Mouse (Mus musculus) intestine, embryonic 15.5 days (tissue): Measurements from ENCODE around the gene Vmn2r94. TPM values are rescaled to one million over a fixed set of nuclear protein-coding genes. Genes with fewer than 3 reads are reported as not detected.

Experiments used
- ATAC-seq: fragments of 200-750 bp; cut with Nextera tagmentation; 2 replicates; pipeline ENCODE4 v1.8.0; 2017; ENCODE audit warnings: moderate TSS enrichment, moderate library complexity
- H3K27ac ChIP-seq: fragments of 300-500 bp; sonication (generic); 2 replicates; pipeline ENCODE4 v1.5.1; 2015; ENCODE audit warnings: mild to moderate bottlenecking, inconsistent platforms
- H3K27me3 ChIP-seq: fragments of 300-500 bp; sonication (generic); replicated peaks from 2 replicates; pipeline ENCODE4 v1.6.1; 2015; ENCODE audit warnings: inconsistent platforms
- H3K36me3 ChIP-seq: fragments of 300-500 bp; sonication (generic); 2 replicates; pipeline ENCODE4 v1.6.1; 2015; ENCODE audit warnings: inconsistent platforms
- H3K4me1 ChIP-seq: fragments of 300-500 bp; sonication (generic); replicated peaks from 2 replicates; pipeline ENCODE4 v1.6.1; 2015; ENCODE audit warnings: inconsistent platforms
- H3K4me2 ChIP-seq: fragments of 300-500 bp; sonication (generic); replicated peaks from 2 replicates; pipeline ENCODE4 v1.6.1; 2015; ENCODE audit warnings: mild to moderate bottlenecking, inconsistent platforms
- H3K4me3 ChIP-seq: fragments of 300-500 bp; sonication (generic); replicated peaks from 2 replicates; pipeline ENCODE4 v1.5.1; 2015; ENCODE audit warnings: inconsistent platforms
- H3K9ac ChIP-seq: fragments of 300-500 bp; sonication (generic); 2 replicates; pipeline ENCODE4 v1.6.1; 2015; ENCODE audit warnings: inconsistent platforms
- H3K9me3 ChIP-seq: fragments of 300-500 bp; sonication (generic); 2 replicates; pipeline ENCODE4 v1.6.1; 2016; ENCODE audit warnings: inconsistent platforms
- WGBS: fragments of 180-500 bp; shearing (Covaris S2); methylation state at CpG from one replicate; pipeline ENCODE4 v1.1.7; 2015; 5-methylcytosine and 5-hydroxymethylcytosine counted together
- polyA plus RNA-seq: library from polyadenylated mRNA; unstranded; fragments of >200 nt; fragmentation: Nextera tagmentation; extraction: Ambion mirVana; gene quantifications from 2 replicates; pipeline ENCODE4 v1.2.1, GENCODE M21; 2015

The Vmn2r94 gene
- not detected in 2 replicates for polyA plus RNA-seq

DNA sequence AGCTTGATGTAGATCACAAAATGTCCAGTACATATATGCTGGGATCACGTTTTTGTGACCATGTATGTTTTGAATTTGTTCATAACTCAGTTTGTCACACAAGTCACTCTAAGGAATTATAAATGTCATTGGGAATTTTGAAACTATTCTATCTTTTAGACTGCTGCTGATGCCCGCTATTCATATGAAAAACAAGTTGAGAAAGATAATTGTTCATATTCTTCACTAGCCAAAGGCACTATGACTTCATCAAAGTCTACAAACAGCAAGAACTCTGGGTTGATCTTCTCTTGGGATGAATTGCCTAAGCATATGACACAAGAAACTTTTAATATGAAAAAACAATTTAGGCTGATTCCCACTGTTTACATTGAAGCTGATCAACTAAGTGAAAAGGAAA lies at the start of gene Vmn2r94:
TSS of gene Vmn2r94 (minus strand) at position 101 of the 400 bp plus-strand sequence.
- 65% methylated on average over 2 of the region's 2 CpGs for WGBS
- Histone ChIP-seq H3K4me3 (no peak within 1 kb of the TSS), H3K4me1 (no peaks in the 10 kb centered on the region), H3K27ac (no peak within 1 kb of the TSS), H3K27me3 (no peaks in the 10 kb centered on the region), H3K9me3 (no peaks in the 10 kb centered on the region), H3K36me3 (no peaks in the 10 kb centered on the region), H3K4me2 (no peak within 1 kb of the TSS), H3K9ac (no peak within 1 kb of the TSS)
- no peak for ATAC-seq

DNA sequence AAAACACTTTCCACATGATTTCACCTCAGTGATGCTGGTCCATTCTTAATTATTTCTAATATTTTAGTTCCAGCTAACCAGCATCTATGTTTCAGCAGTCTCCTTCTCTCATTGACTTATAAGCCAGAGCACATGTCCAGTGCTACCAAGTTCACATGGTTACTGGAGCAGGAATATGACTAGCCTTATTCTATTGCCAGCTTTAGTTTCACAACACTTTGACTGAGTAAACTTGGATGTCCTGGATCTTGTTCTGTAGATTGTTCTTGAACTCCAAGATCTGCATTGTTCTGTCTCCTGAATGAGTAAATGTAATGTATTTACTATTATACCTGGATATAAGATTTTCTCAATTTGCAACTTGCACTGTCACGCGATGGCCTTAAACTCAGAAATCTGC lies 45.5 kb upstream of the Vmn2r94 start:
- Histone ChIP-seq H3K4me1 (no peaks in the 10 kb centered on the region), H3K4me2 (no peak overlapping the region), H3K27ac (no peak overlapping the region), H3K9me3 (no peaks in the 10 kb centered on the region), H3K9ac (no peak overlapping the region), H3K27me3 (no peaks in the 10 kb centered on the region), H3K4me3 (no peak overlapping the region), H3K36me3 (no peaks in the 10 kb centered on the region)
- 93% methylated on average over 2 of the region's 2 CpGs for WGBS
- ATAC-seq, result no peak

DNA sequence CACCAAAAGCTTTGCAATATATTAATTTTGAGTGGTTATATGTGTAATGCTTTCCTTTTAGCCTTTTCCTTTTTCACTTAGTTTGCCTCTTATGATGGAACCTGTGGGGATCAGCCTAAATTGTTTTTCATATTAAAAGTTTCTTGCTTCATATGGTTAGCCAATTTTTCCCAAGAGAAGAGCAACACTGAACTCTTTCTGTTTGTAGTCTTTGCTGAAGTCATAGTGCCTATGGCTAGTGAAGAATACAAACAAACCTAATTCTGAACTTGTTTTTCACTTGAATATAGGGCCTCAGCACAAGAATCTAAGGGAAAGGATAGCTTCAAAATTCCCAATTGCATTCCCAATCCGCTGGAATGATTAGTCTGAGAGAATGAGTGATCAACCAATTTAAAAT lies 20.2 kb upstream of the Vmn2r94 start, which contains the start of gene Vmn2r93:
TSS of gene Vmn2r93 (plus strand) at position 301 of the 400 bp plus-strand sequence.
- 47% methylated on average over 1 of the region's 1 CpGs for WGBS
- ATAC-seq, result no peak
- Histone ChIP-seq H3K36me3 (no peaks in the 10 kb centered on the region), H3K9me3 (no peaks in the 10 kb centered on the region), H3K4me1 (no peaks in the 10 kb centered on the region), H3K4me3 (no peak within 1 kb of the TSS), H3K9ac (no peak within 1 kb of the TSS), H3K27me3 (no peaks in the 10 kb centered on the region), H3K4me2 (no peak within 1 kb of the TSS), H3K27ac (no peak within 1 kb of the TSS)

DNA sequence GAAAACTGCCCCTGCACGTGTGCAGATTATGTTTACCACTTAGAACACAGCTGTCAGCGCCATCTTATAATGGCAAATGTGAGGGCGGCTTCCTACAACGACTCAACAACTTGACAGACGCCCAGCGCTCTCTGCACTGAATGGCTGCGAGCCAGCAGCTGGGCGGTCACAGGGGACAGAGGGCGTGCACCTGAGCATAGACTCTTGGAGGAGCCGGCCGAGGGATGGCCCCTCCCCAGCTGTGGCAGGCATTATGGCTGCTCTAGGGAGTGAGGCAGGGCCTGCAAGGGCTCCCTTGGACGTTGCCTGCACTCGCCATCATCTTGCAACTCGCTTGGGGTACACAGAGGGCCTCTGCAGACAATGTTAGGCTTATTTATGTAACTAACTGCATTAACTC lies 40.6 kb downstream of the Vmn2r94 start:
- Histone ChIP-seq H3K9ac (no peak overlapping the region), H3K4me2 (no peak overlapping the region), H3K9me3 (no peaks in the 10 kb centered on the region), H3K36me3 (no peaks in the 10 kb centered on the region), H3K27ac (no peak overlapping the region), H3K27me3 (no peaks in the 10 kb centered on the region), H3K4me3 (no peak overlapping the region), H3K4me1 (no peaks in the 10 kb centered on the region)
- no peak for ATAC-seq
- 82% methylated on average over 14 of the region's 14 CpGs for WGBS

DNA sequence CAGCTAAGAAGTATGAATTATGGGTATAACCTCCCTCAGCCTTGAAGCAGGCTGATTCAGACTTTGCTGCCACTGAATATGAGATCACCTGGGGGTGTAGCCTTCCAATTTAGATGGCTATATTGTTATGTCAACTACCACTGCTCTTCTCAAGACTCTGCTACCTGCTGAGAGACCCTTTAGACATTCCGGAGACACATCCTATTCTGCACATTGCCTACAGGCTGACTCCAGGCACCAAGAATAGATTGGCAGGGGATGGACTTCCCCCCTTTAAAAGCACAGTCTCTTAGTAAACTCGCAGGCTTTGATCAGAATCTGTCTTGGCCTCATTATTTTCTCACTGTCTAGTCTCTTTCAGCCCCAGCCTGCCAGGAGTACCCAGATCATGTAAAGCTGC lies 45.6 kb downstream of the Vmn2r94 start:
- Histone ChIP-seq H3K27me3 (no peaks in the 10 kb centered on the region), H3K27ac (no peak overlapping the region), H3K4me2 (no peak overlapping the region), H3K36me3 (no peaks in the 10 kb centered on the region), H3K4me3 (no peak overlapping the region), H3K4me1 (no peaks in the 10 kb centered on the region), H3K9ac (no peak overlapping the region), H3K9me3 (no peaks in the 10 kb centered on the region)
- no peak for ATAC-seq
- WGBS, result 72% methylated on average over 2 of the region's 2 CpGs

DNA sequence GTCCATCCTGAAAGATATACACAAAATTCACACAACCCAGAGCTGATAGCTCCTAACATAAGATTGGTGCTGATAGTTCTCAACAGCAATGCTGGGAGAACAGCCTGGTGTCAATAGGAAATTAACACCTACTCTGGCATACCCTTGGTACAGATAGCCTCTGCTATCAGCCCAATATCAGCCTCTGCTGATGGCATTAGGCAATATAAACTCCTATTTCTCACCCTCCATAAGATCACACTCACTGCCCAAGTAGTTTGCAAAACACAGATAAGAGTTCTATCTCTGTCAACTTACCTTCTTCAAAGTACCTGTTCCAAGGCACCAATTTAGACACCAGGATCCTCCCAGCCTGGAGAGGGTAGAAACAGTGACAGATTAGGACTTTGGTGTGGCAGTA lies 56.3 kb downstream of the Vmn2r94 start:
- no peaks in the 10 kb centered on the region for H3K36me3 ChIP-seq
- no peak for ATAC-seq

More for the DNA sequence above, 56.3 kb downstream of the Vmn2r94 start:
- Histone ChIP-seq H3K9ac (no peak overlapping the region), H3K4me3 (no peak overlapping the region), H3K27me3 (no peaks in the 10 kb centered on the region), H3K27ac (no peak overlapping the region), H3K4me1 (no peaks in the 10 kb centered on the region), H3K4me2 (no peak overlapping the region), H3K9me3 (no peaks in the 10 kb centered on the region)

Other genes with a start within 250 kb of the Vmn2r94 start
- not detected in 2 replicates for gene Vmn2r124, start 228.3 kb downstream of the Vmn2r94 start, polyA plus RNA-seq
- gene Vmn2r91, start 192.7 kb downstream of the Vmn2r94 start, polyA plus RNA-seq, result not detected in 2 replicates
- gene Vmn2r92, start 125.9 kb downstream of the Vmn2r94 start, polyA plus RNA-seq, result not detected in 2 replicates
- gene Vmn2r93, start 20.3 kb upstream of the Vmn2r94 start, polyA plus RNA-seq, result not detected in 2 replicates
- not detected in 2 replicates for gene Vmn2r95, start 146.3 kb upstream of the Vmn2r94 start, polyA plus RNA-seq